Mouse (Mus musculus) large intestine, adult 2 months (tissue): ENCODE measurements around the gene Sebox. TPM values are rescaled to one million over a fixed set of nuclear protein-coding genes. Genes with fewer than 3 reads are reported as not detected.

ENCODE experiments used
- DNase-seq: peaks from one replicate; pipeline ENCODE4 v3.0.0-alpha.2; 2012; ENCODE audit warnings: low read depth, low spot score
- WGBS: fragments of 180-500 bp; shearing (Covaris S2); methylation state at CpG from one replicate; pipeline ENCODE4 v1.1.7; 2018; 5-methylcytosine and 5-hydroxymethylcytosine counted together
- polyA plus RNA-seq: library from polyadenylated mRNA; depleted of rRNA; stranded (reverse); fragments of >200 nt; gene quantifications from 2 replicates; pipeline ENCODE4 v1.2.3, GENCODE M21; 2012

The Sebox gene
- polyA plus RNA-seq, 1 experiment = not detected

DNA sequence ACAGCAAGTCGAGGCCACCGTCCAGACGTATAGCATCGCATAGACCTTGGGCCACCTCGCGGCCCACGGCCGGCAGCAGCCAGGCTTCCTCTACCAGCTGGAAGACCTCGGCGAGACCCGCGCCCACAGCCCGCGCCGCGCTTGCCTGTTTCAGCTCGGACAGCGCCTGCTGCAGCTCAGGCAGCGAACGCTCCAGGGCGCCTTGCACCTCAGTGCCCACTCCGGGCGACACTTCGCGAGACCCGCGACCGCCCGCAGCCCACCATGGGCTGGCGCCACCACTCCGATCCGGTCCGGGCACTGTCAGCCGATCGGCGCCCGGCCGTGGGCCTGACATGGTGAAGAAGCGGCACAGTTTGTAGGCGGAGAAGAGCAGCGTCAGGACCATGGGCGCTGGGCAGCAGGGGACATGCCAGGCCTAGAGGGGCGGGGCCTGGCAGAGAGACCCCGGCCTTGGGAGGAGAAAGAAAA lies 6.1 kb upstream of the Sebox start:
- DNase-seq = no peak
- 2% methylated on average over 44 of the region's 44 CpGs for WGBS

GRCm38 (mm10) chr11:78497544-78498522 lies 5.4 kb upstream of the Sebox start, which contains the start of gene Sarm1:
Gene Sarm1 (minus strand): TSS chr11:78497754.
- peak; percentile 64 for DNase-seq
- 4% methylated on average over 36 of the region's 36 CpGs for WGBS

DNA sequence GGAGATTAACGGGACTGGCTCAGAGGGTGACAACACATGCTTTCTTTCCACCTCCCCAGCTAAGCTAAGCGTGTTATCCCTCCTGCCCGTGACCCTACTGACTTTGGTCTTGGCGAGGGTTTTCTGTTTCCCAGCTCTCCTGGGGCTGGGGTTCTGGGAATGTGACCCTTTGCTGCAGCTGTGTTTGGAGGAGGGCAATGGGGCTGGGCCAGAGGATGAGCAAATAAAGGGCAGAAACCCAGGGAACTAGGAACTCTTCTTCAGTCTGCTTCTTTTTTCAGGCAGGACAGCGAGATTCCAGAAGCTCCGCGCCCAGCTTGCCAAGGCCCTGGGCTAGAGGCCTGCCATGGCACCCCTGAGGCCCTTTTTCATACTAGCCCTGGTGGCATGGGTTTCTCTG lies 4.2 kb upstream of the Sebox start, which contains the start of gene Vtn:
Gene Vtn (plus strand): TSS at position 88 of the 400 bp plus-strand sequence.
- 46% methylated on average over 7 of the region's 7 CpGs for WGBS
- DNase-seq = no peak

DNA sequence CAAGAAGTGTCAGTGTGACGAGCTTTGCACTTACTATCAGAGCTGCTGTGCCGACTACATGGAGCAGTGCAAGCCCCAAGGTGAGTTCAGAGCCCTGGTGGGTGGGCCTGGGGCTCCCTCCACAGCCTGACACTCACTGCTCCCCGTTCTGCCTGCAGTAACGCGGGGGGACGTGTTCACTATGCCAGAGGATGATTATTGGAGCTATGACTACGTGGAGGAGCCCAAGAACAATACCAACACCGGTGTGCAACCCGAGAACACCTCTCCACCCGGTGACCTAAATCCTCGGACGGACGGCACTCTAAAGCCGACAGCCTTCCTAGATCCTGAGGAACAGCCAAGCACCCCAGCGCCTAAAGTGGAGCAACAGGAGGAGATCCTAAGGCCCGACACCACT lies 3.7 kb upstream of the Sebox start:
- 37% methylated on average over 16 of the region's 16 CpGs for WGBS
- no peak for DNase-seq

DNA sequence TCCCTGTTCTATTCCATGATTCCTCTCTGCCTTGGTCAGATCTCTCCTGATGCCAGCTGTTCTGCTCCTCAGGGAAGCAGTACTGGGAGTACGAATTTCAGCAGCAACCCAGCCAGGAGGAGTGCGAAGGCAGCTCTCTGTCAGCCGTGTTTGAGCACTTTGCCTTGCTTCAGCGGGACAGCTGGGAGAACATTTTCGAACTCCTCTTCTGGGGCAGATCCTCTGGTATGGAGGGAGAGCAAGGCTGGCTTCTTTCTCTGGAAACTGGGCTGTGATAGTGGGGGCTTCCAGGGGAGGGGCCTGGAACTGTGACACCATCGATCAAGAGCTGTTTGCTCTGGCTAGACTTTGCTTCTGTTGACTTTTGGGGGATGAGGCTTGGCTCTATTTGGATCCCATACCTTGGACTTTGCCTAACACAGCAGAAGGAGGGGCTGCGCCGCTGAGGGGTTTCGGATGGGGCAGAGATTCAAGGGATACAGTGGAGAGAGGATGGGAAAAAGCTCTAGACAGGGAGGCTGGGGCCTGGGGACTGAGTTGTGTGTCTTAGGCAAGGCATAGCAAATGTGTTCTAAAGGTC lies 2.5 kb upstream of the Sebox start:
- WGBS = 41% methylated on average over 9 of the region's 9 CpGs
- no peak for DNase-seq

GRCm38 (mm10) chr11:78501529-78501928 lies 1.7 kb upstream of the Sebox start:
- DNase-seq = no peak
- 76% methylated on average over 20 of the region's 20 CpGs for WGBS

GRCm38 (mm10) chr11:78505430-78505829 lies 2.2 kb downstream of the Sebox start:
- no peak for DNase-seq
- 79% methylated on average over 3 of the region's 3 CpGs for WGBS

DNA sequence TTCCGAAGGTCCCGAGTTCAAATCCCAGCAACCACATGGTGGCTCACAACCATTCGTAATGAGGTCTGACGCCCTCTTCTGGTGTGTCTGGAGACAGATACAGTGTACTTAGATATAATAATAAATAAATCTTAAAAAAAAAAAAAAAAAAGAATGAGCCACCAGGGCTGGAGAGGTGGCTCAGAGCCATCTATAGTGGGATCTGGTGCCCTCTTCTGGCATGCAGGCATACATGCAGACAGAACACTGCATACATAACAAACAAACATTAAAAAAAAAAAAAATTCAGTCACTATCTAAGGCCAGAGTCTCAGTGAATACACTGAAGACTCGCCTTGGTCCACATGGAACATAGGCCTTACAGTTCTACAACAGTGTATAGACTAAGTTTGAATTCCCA lies 5.9 kb downstream of the Sebox start:
- no peak for DNase-seq

GRCm38 (mm10) chr11:78512025-78512957 lies 9.0 kb downstream of the Sebox start, which contains the start of the genes Tmem199 and Poldip2:
Gene Tmem199 (minus strand): TSS chr11:78512172.
Gene Poldip2 (plus strand): TSS chr11:78512193.
- under 1% methylated on average over 67 of the region's 67 CpGs for WGBS

More for the DNA sequence above, 5.9 kb downstream of the Sebox start:
- WGBS = 88% methylated on average over 5 of the region's 5 CpGs

DNA sequence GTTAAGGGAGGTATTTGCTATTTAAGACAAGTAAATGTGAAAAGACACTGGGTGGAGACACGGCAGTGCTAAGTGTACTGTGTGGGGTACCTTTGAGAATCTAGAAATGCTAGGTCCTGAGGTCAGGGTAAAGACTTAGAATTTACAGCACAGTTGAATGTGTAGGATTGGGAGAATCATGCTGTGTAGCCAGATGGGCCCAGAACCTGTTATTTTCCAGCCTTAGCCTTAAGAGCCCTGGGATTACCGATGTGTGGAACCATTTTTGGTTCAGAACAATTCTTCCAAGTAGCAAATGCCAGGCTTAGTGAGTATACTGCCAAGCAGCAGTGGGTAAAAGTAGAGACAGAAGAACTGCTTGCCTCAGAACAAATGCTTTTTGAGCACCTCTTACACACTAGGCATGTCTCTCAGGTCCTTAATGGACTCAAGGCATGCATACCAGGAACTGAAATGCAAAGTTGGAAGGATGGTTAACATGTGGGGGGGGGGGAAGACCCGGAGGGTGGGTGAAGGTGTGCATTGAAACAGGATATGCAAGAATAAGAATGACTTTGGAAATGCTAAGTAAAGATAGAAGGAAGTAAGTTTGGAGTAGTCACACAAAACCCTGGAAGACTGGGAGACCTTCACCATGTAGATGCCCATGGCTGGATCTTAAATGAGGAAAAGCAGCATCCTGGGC lies 10.0 kb downstream of the Sebox start:
- no peak for DNase-seq
- WGBS = 51% methylated on average over 3 of the region's 3 CpGs

More at GRCm38 (mm10) chr11:78512025-78512957, 9.0 kb downstream of the Sebox start, which contains the start of the genes Tmem199 and Poldip2:
- DNase-seq = peak; percentile 76

DNA sequence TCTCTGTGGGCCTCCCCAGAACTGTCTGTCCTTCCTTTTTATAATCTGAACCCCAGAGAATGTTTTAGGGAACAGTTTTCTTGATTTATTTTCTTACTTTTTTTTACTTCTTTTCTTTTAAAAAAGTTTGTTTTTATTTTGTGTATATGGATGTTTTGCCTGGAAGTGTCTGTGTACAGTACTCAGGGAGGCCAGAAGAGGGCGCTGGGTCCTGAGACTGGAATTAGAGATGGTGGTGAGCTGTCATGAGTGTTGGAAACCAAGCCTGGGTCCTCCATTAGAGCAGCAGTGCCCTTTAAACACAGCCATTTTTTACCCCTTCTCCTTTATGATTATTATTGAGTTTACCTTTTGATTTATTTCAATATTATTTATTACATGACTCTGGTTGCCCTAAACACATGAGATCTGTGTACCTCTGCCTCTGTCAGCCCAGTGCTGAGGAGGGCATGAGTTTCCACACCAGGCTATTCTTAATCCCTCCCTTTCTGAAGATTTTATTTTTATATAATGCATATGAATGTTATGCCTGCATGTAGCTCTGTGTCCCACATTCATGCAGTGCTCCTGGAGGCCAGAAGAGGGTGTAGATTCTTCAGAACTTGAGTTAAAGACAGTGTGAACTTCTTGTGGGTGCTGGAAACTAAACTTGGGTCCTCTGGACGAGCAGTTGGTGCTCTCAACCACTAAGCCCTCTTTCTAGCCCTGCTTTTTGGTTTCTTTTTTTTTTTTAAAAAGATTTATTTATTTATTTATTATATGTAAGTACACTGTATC lies 12.5 kb downstream of the Sebox start:
- WGBS = 75% methylated on average over 2 of the region's 2 CpGs
- no peak for DNase-seq

DNA sequence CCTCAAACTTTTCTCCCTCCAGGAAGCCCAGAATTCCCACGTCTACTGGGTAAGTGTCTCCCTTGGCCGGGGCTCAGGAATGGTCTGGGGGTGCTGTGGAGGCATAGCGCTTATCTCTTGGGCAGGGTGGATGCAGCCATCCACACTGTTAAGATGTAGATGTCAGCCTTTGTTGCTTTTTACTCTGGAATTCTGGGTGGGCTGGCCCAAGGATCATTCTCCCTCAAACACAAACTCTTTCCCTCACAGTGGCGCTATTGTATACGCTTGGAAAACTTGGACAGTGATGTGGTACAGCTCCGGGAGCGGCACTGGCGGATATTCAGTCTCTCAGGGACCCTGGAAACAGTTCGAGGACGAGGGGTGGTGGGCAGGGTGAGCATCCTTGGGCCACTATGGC lies 15.7 kb downstream of the Sebox start:
- DNase-seq = no peak
- 90% methylated on average over 10 of the region's 10 CpGs for WGBS

- no peak for DNase-seq
- WGBS = 70% methylated on average over 3 of the region's 3 CpGs
Measured at GRCm38 (mm10) chr11:78521880-78522279, 18.6 kb downstream of the Sebox start.

GRCm38 (mm10) chr11:78522481-78522997 lies 19.3 kb downstream of the Sebox start:
- 84% methylated on average over 1 of the region's 1 CpGs for WGBS
- DNase-seq = no peak

- WGBS = 78% methylated on average over 9 of the region's 9 CpGs
- DNase-seq = no peak
Measured at GRCm38 (mm10) chr11:78523241-78523955, 20.2 kb downstream of the Sebox start.

DNA sequence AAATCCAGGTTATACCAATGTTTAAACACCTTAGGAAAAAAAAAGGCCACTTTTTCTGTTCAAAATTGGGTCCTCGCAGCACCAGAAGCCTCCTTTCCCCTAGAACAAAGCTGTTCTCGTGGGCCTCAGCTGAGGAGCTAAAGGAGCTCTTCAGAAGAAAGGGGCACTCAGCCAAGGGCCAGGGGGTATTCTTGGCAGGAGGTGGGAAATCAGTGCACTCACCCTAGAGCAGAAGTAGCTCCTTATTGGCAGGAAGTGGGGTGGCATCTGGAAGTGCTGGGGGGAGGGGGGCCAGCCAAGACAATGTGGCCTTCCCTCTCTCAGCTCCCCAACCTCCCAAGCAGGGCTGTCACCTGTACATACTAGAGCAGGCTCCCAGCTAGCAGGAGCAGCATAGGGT lies 21.6 kb downstream of the Sebox start:
- WGBS = 84% methylated on average over 2 of the region's 2 CpGs
- no peak for DNase-seq

GRCm38 (mm10) chr11:78528714-78529113 lies 25.5 kb downstream of the Sebox start:
- no peak for DNase-seq
- 88% methylated on average over 9 of the region's 9 CpGs for WGBS
